Mouse (Mus musculus) erythroblast, adult 5-6 weeks (primary cell): ENCODE measurements around the gene Glt1d1. TPM values are rescaled to one million over a fixed set of nuclear protein-coding genes. Genes with fewer than 3 reads are reported as not detected.

ENCODE experiments used
- ATAC-seq: replicated peaks from 2 replicates; pipeline ENCODE4 v1.8.0; 2016; ENCODE audit warnings: moderate number of reproducible peaks, mild to moderate bottlenecking, moderate TSS enrichment, inconsistent platforms; ENCODE audit not compliant: poor library complexity, low FRiP score, severe bottlenecking
- total RNA-seq, 2 experiments: library from RNA; stranded (forward) in 1 of 2; stranded (reverse) in 1 of 2; fragments of 150-400 nt in 1 of 2; fragments of 200-764, 138-1000 nt in 1 of 2; gene quantifications; 2 replicates each; pipeline versions ENCODE4 v1.2.3 to v1.2.4; 2015 to 2017; ENCODE audit warnings: low replicate concordance in 2 of 2

The Glt1d1 gene
- total RNA-seq, 2 experiments from 2014 or later: 0.77 to 1.3 TPM

- no peak for ATAC-seq
Measured at GRCm38 (mm10) chr5:127624427-127625213, 7.4 kb upstream of the Glt1d1 start.

- ATAC-seq: no peak
Measured at GRCm38 (mm10) chr5:127627242-127627641, 4.8 kb upstream of the Glt1d1 start.

GRCm38 (mm10) chr5:127631671-127632070 is 391 bp upstream of the Glt1d1 start:
- no peak for ATAC-seq

GRCm38 (mm10) chr5:127633188-127633587 is 1.1 kb downstream of the Glt1d1 start:
- ATAC-seq: no peak

GRCm38 (mm10) chr5:127633666-127634065 is 1.6 kb downstream of the Glt1d1 start:
- no peak for ATAC-seq

GRCm38 (mm10) chr5:127637622-127638021 is 5.6 kb downstream of the Glt1d1 start:
- ATAC-seq: no peak

- ATAC-seq: no peak
Measured at GRCm38 (mm10) chr5:127638177-127638576, 6.1 kb downstream of the Glt1d1 start.

- no peak for ATAC-seq
Measured at GRCm38 (mm10) chr5:127639067-127639605, 7.1 kb downstream of the Glt1d1 start.

- no peak for ATAC-seq
Measured at GRCm38 (mm10) chr5:127639635-127640034, 7.6 kb downstream of the Glt1d1 start.

- no peak for ATAC-seq
Measured at GRCm38 (mm10) chr5:127640359-127640758, 8.3 kb downstream of the Glt1d1 start.

GRCm38 (mm10) chr5:127641185-127641958 is 9.3 kb downstream of the Glt1d1 start:
- ATAC-seq: no peak

GRCm38 (mm10) chr5:127648046-127648445 is 16.0 kb downstream of the Glt1d1 start:
- no peak for ATAC-seq

GRCm38 (mm10) chr5:127649077-127649476 is 17.0 kb downstream of the Glt1d1 start:
- ATAC-seq: no peak

GRCm38 (mm10) chr5:127658257-127658656 is 26.2 kb downstream of the Glt1d1 start:
- no peak for ATAC-seq

GRCm38 (mm10) chr5:127659312-127659711 is 27.2 kb downstream of the Glt1d1 start:
- ATAC-seq: no peak

- no peak for ATAC-seq
Measured at GRCm38 (mm10) chr5:127660267-127660666, 28.2 kb downstream of the Glt1d1 start.

GRCm38 (mm10) chr5:127660979-127661378 is 28.9 kb downstream of the Glt1d1 start:
- no peak for ATAC-seq

- no peak for ATAC-seq
Measured at GRCm38 (mm10) chr5:127673913-127674312, 41.9 kb downstream of the Glt1d1 start.

GRCm38 (mm10) chr5:127677561-127677960 is 45.5 kb downstream of the Glt1d1 start:
- ATAC-seq: no peak

GRCm38 (mm10) chr5:127678501-127678900 is 46.4 kb downstream of the Glt1d1 start:
- ATAC-seq: no peak
